Mouse (Mus musculus) midbrain, postnatal 0 days (tissue): Measurements from ENCODE around the gene Napb. TPM values are rescaled to one million over a fixed set of nuclear protein-coding genes. Genes with fewer than 3 reads are reported as not detected.

ENCODE experiments used
- ATAC-seq: fragments of 200-750 bp; cut with Nextera tagmentation; 2 replicates; pipeline ENCODE4 v1.8.0; 2017; ENCODE audit warnings: moderate number of reproducible peaks, mild to moderate bottlenecking, moderate TSS enrichment, moderate library complexity; ENCODE audit not compliant: low FRiP score
- DNase-seq: peaks from one replicate; pipeline ENCODE4 v3.0.0-alpha.2; 2015; ENCODE audit warnings: low spot score
- H3K27ac ChIP-seq: fragments of 300-500 bp; sonication (generic); 2 replicates; pipeline ENCODE4 v1.5.1; 2014; ENCODE audit warnings: low read depth, mild to moderate bottlenecking, low read length, mixed read lengths
- H3K27me3 ChIP-seq: fragments of 300-500 bp; sonication (generic); 2 replicates; pipeline ENCODE4 v1.6.1; 2014; ENCODE audit warnings: low read length, control low read depth, mixed read lengths; ENCODE audit not compliant: insufficient read depth
- H3K36me3 ChIP-seq: fragments of 300-500 bp; sonication (generic); 2 replicates; pipeline ENCODE4 v1.6.1; 2014; ENCODE audit warnings: low read length, control low read depth, mixed read lengths; ENCODE audit not compliant: insufficient read depth
- H3K4me1 ChIP-seq: fragments of 300-500 bp; sonication (generic); 2 replicates; pipeline ENCODE4 v1.6.1; 2014; ENCODE audit warnings: mild to moderate bottlenecking, control low read depth, antibody characterized with exemption, low read length, mixed read lengths; ENCODE audit not compliant: insufficient read depth
- H3K4me2 ChIP-seq: fragments of 300-500 bp; sonication (generic); 2 replicates; pipeline ENCODE4 v1.6.1; 2014; ENCODE audit warnings: low read depth, mild to moderate bottlenecking, low read length, mixed read lengths; ENCODE audit not compliant: poor library complexity, severe bottlenecking
- H3K4me3 ChIP-seq: fragments of 300-500 bp; sonication (generic); 2 replicates; pipeline ENCODE4 v1.5.1; 2014; ENCODE audit warnings: low read depth, mild to moderate bottlenecking, low read length, moderate library complexity
- H3K9ac ChIP-seq: fragments of 300-500 bp; sonication (generic); replicated peaks from 2 replicates; pipeline ENCODE4 v1.6.1; 2014; ENCODE audit warnings: mild to moderate bottlenecking, low read length, moderate library complexity, mixed read lengths; ENCODE audit not compliant: poor library complexity, severe bottlenecking
- H3K9me3 ChIP-seq: fragments of 300-500 bp; sonication (generic); 2 replicates; pipeline ENCODE4 v1.6.1; 2016; ENCODE audit warnings: low read length, control low read depth
- CTCF ChIP-seq: IDR thresholded peaks from 2 replicates; pipeline ENCODE4 v1.5.1; 2016; ENCODE audit warnings: antibody characterized with exemption, mild to moderate bottlenecking
- WGBS: fragments of 180-500 bp; shearing (Covaris S2); extraction: QIAGEN DNeasy Blood & Tissue Kit; methylation state at CpG from one replicate; pipeline ENCODE4 v1.1.7; 2014; 5-methylcytosine and 5-hydroxymethylcytosine counted together
- polyA plus RNA-seq: library from polyadenylated mRNA; unstranded; fragments of >200 nt; fragmentation: Nextera tagmentation; extraction: Ambion mirVana; gene quantifications from 2 replicates; pipeline ENCODE4 v1.2.1, GENCODE M21; 2015
- total RNA-seq: library from RNA; depleted of rRNA; stranded (reverse); fragments of >200 nt; gene quantifications from 2 replicates; pipeline ENCODE4 v1.2.3, GENCODE M21; 2014

Gene Napb
- total and polyA plus RNA-seq, 2 experiments from 2014 or later, result 127 to 147 TPM

GRCm38 (mm10) chr2:148751893-148752813 lies 19.9 kb upstream of the Napb start:
- peak overlapping the region; percentile 39 for H3K4me3 ChIP-seq
- no peaks in the 10 kb centered on the region for H3K36me3 ChIP-seq
- H3K9ac ChIP-seq, result no peak overlapping the region
- peak; percentile 84 for TF ChIP-seq CTCF
- no peaks in the 10 kb centered on the region for H3K4me1 ChIP-seq
- ATAC-seq (peak; percentile 90), DNase-seq (peak; percentile 95)
- no peaks in the 10 kb centered on the region for H3K9me3 ChIP-seq
- WGBS, result 17% methylated on average over 15 of the region's 15 CpGs
- no peaks in the 10 kb centered on the region for H3K27me3 ChIP-seq
- peak overlapping the region; percentile 61 for H3K4me2 ChIP-seq
- H3K27ac ChIP-seq, result no peak overlapping the region

GRCm38 (mm10) chr2:148750058-148750457 lies 17.8 kb upstream of the Napb start, which contains the start of gene Cstl1:
Cstl1 (plus strand) TSS chr2:148750358.
- no peaks in the 10 kb centered on the region for H3K36me3 ChIP-seq
- H3K27me3 ChIP-seq, result no peaks in the 10 kb centered on the region
- TF ChIP-seq CTCF, result no peak
- WGBS, result 89% methylated on average over 1 of the region's 1 CpGs
- no peak within 1 kb of the TSS for H3K4me3 ChIP-seq
- ATAC-seq (no peak), DNase-seq (no peak)
- no peak within 1 kb of the TSS for H3K4me2 ChIP-seq
- H3K9ac ChIP-seq, result no peak within 1 kb of the TSS
- H3K4me1 ChIP-seq, result no peaks in the 10 kb centered on the region
- H3K9me3 ChIP-seq, result no peaks in the 10 kb centered on the region
- no peak within 1 kb of the TSS for H3K27ac ChIP-seq

GRCm38 (mm10) chr2:148743846-148744407 lies 11.7 kb upstream of the Napb start:
- Histone ChIP-seq H3K9me3 (no peaks in the 10 kb centered on the region), H3K36me3 (no peaks in the 10 kb centered on the region), H3K4me2 (no peak overlapping the region), H3K4me3 (no peak overlapping the region), H3K27ac (no peak overlapping the region), H3K4me1 (no peaks in the 10 kb centered on the region), H3K27me3 (no peaks in the 10 kb centered on the region), H3K9ac (no peak overlapping the region)
- 84% methylated on average over 3 of the region's 3 CpGs for WGBS
- no peak for DNase-seq
- no peak for TF ChIP-seq CTCF
- 0 out of 2 replicates have a peak, but pooled peaks have one; percentile 41 for ATAC-seq

- Histone ChIP-seq H3K4me1 (no peaks in the 10 kb centered on the region), H3K36me3 (no peaks in the 10 kb centered on the region), H3K9ac (no peak overlapping the region), H3K27me3 (no peaks in the 10 kb centered on the region), H3K4me2 (no peak overlapping the region), H3K27ac (no peak overlapping the region), H3K9me3 (no peaks in the 10 kb centered on the region), H3K4me3 (no peak overlapping the region)
- ATAC-seq (peak; percentile 62; the same call in 1 of the 2 replicates), DNase-seq (peak; percentile 44)
- 51% methylated on average over 3 of the region's 3 CpGs for WGBS
- TF ChIP-seq CTCF, result no peak
Observed at GRCm38 (mm10) chr2:148743001-148743400, 10.7 kb upstream of the Napb start.

GRCm38 (mm10) chr2:148731614-148732326 lies 497 bp downstream of the Napb start:
- no peaks in the 10 kb centered on the region for H3K36me3 ChIP-seq
- under 1% methylated on average over 35 of the region's 35 CpGs for WGBS
- no peaks in the 10 kb centered on the region for H3K4me1 ChIP-seq
- H3K9ac ChIP-seq, result peak overlapping the region; percentile 91
- TF ChIP-seq CTCF, result no peak; the same call in 1 of the 2 replicates
- DNase-seq (peak; percentile 26), ATAC-seq (peak; percentile 75)
- peak overlapping the region; percentile 77 for H3K27ac ChIP-seq
- no peaks in the 10 kb centered on the region for H3K9me3 ChIP-seq
- peak overlapping the region; percentile 78 for H3K4me3 ChIP-seq
- H3K4me2 ChIP-seq, result peak overlapping the region; percentile 68
- no peaks in the 10 kb centered on the region for H3K27me3 ChIP-seq
